Mouse (Mus musculus): ENCODE data around the gene Sertad1. TPM values are rescaled to one million over a fixed set of nuclear protein-coding genes. Genes with fewer than 3 reads are reported as not detected.

Gene Sertad1
- polyA plus RNA-seq (2015; fragmentation: Nextera tagmentation; extraction: Ambion mirVana) = 36.0 and 39.0 TPM in 2 replicates

DNA sequence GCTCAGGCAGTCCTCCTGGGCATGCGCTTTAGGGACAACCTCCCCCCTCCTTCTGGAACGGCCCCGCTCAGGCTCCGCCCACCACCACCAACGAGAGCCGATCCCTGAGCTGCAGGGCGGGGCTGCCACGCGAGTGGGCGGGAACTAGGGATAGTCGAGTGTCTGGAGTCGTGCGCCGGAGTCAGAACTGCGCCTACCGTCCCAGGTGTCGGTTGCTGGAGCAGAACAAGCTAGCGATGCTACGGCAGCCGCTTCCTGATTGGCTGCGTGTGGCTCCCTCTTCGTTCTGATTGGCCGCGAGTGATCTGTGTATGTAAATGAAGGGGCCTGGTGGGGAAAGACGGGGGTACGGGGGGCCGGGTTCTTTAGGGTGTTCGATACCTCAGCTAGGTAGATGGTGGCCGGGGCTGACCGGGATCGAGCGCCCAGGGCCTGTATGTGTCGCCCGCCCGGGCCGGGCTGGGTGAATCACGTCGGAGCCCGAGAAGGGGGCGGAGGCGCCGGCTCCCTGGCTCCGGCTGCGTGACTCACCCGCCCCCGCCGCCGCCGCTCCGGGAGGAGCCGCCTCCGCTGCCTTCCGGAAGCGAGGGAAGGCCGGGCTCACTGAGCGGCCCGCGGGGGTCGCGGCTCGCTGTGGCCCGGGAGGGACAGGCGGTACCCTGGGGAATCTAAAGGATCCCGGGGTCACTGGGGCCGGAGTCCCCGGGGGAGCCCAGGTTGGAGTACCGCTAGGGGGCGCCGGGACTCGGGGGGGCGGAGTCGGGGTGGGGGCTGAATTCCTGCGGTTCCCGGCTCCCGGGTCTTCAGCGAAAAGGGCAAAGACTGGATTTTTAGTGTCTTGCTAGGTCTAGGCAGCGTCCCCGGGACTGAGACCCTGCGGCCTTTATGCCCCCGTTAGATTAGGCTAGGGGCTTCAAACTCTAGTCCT lies at the start of gene Sertad1:
Sertad1 (plus strand) TSS at position 141 of the 928 bp plus-strand sequence.
- no peaks in the 10 kb centered on the region for H3K27me3 ChIP-seq (replicated peaks)
- peak within 1 kb of the TSS; percentile 78 for H3K4me3 ChIP-seq (replicated peaks)
- H3K36me3 ChIP-seq = peaks cover 6% of the 10 kb centered on the region; the same call in 1 of the 2 replicates
- peak within 1 kb of the TSS; percentile 86 for H3K9ac ChIP-seq
- peak; percentile 90 for ATAC-seq
- H3K4me1 ChIP-seq (replicated peaks) = peaks cover 34% of the 10 kb centered on the region
- under 1% methylated on average over 77 of the region's 80 CpGs for WGBS
- peak within 1 kb of the TSS; percentile 99 for H3K27ac ChIP-seq
- H3K4me2 ChIP-seq (replicated peaks) = peak within 1 kb of the TSS; percentile 71
- no peaks in the 10 kb centered on the region for H3K9me3 ChIP-seq

GRCm38 (mm10) chr7:27437544-27437943 lies 49.2 kb upstream of the Sertad1 start:
- no peak overlapping the region for H3K4me3 ChIP-seq (replicated peaks)
- H3K9ac ChIP-seq = no peak overlapping the region
- no peaks in the 10 kb centered on the region for H3K36me3 ChIP-seq
- H3K4me1 ChIP-seq (replicated peaks) = no peaks in the 10 kb centered on the region
- H3K27ac ChIP-seq = no peak overlapping the region
- ATAC-seq = no peak
- H3K27me3 ChIP-seq (replicated peaks) = peaks cover 17% of the 10 kb centered on the region; the same call in 1 of the 2 replicates
- no peak overlapping the region for H3K4me2 ChIP-seq (replicated peaks)
- 57% methylated on average over 5 of the region's 5 CpGs for WGBS
- H3K9me3 ChIP-seq = no peaks in the 10 kb centered on the region

DNA sequence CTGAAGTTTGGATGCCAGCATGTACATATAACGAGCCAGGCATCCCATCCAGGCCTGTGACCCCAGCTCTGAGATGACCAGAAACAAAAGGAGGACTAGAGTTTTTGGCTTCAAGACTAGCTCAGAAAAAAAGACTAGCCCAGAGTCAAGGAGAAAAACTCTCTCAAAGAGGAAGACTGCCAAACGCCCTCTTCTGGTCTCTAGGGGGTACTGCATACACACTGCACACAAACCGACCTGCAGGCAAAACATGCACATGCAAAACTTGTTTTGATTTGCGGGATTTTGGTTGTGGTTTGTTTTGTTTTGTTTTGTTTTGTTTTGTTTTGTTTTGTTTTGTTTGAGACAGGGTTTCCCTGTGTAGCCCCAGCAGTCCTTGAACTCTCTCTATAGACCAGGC lies 46.7 kb upstream of the Sertad1 start:
- no peaks in the 10 kb centered on the region for H3K36me3 ChIP-seq
- WGBS = 78% methylated on average over 4 of the region's 4 CpGs
- H3K27ac ChIP-seq = no peak overlapping the region
- no peaks in the 10 kb centered on the region for H3K9me3 ChIP-seq
- no peaks in the 10 kb centered on the region for H3K4me1 ChIP-seq (replicated peaks)
- no peak overlapping the region for H3K4me2 ChIP-seq (replicated peaks)
- H3K27me3 ChIP-seq (replicated peaks) = no peaks in the 10 kb centered on the region
- no peak for ATAC-seq
- no peak overlapping the region for H3K9ac ChIP-seq
- no peak overlapping the region for H3K4me3 ChIP-seq (replicated peaks)

- Histone ChIP-seq H3K9ac (peak overlapping the region; percentile 51), H3K4me1 (replicated peaks) (peaks cover 23% of the 10 kb centered on the region)
- ATAC-seq = no peak
Observed at GRCm38 (mm10) chr7:27446051-27446450, 40.7 kb upstream of the Sertad1 start.

GRCm38 (mm10) chr7:27446521-27447418 lies 39.9 kb upstream of the Sertad1 start:
- Histone ChIP-seq H3K9me3 (no peaks in the 10 kb centered on the region), H3K4me3 (replicated peaks) (peak overlapping the region; percentile 51), H3K4me1 (replicated peaks) (peaks cover 23% of the 10 kb centered on the region), H3K27me3 (replicated peaks) (peaks cover 14% of the 10 kb centered on the region), H3K9ac (peak overlapping the region; percentile 51), H3K4me2 (replicated peaks) (peak overlapping the region; percentile 99), H3K27ac (no peak overlapping the region), H3K36me3 (no peaks in the 10 kb centered on the region)
- WGBS = 9% methylated on average over 40 of the region's 53 CpGs
- ATAC-seq = peak; percentile 14

More at GRCm38 (mm10) chr7:27446051-27446450, 40.7 kb upstream of the Sertad1 start:
- Histone ChIP-seq H3K9me3 (no peaks in the 10 kb centered on the region), H3K27me3 (replicated peaks) (peaks cover 14% of the 10 kb centered on the region), H3K4me3 (replicated peaks) (peak overlapping the region; percentile 51), H3K27ac (no peak overlapping the region), H3K36me3 (no peaks in the 10 kb centered on the region), H3K4me2 (replicated peaks) (peak overlapping the region; percentile 99)
- 8% methylated on average over 18 of the region's 18 CpGs for WGBS

DNA sequence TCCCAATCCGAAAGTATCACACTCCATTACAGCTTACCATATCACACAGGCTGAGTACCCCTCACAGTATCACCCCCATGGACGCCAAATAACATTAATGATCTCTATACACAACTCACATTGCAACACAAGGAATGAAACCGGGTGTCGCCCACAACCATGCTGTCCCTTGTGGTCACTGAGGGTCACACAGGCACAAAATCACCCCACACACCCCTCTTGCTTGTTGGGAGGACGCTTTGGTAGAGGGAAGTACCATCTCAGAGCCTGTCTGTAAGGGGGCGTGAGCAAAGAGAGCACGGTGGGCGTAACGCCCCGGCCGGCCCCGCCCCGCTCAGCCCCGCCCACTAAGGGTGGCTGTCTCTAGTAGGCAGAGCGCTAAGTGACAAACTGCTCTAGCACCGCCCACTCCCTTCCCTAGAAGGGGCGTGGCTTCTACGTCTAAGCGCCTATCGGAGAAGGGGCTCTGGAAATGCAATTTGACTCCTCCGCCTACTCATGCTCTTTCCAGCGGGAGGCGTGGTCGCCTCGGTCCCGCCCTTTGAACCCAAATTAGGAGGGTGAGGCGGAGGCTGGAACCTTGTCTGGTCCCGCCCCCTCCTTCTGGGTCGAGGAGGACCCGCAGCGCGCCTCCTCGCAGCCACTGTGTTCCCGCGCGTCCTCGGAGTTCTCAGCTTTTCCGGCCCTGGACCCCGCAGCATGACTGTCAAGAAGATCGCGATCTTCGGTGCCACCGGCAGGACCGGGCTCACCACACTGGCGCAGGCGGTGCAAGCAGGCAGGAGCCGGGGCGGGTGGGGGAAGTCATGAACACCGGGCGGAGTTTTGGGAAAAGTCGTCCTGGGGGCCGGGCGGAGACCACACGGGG lies 39.1 kb upstream of the Sertad1 start, which contains the start of the genes Sptbn4 and Blvrb:
Sptbn4 (minus strand) TSS at position 268 of the 868 bp plus-strand sequence.
Blvrb (plus strand) TSS at position 560 of the 868 bp plus-strand sequence.
- ATAC-seq = peak; percentile 94
- Histone ChIP-seq H3K27me3 (replicated peaks) (peaks cover 14% of the 10 kb centered on the region), H3K36me3 (no peaks in the 10 kb centered on the region), H3K4me2 (replicated peaks) (peak within 1 kb of the TSS; percentile 99), H3K4me3 (replicated peaks) (peak within 1 kb of the TSS; percentile 58), H3K27ac (peak within 1 kb of the TSS; percentile 38; the same call in 1 of the 2 replicates), H3K9ac (peak within 1 kb of the TSS; percentile 62), H3K9me3 (no peaks in the 10 kb centered on the region), H3K4me1 (replicated peaks) (peaks cover 23% of the 10 kb centered on the region)
- under 1% methylated on average over 54 of the region's 54 CpGs for WGBS

- no peaks in the 10 kb centered on the region for H3K9me3 ChIP-seq
- H3K4me1 ChIP-seq (replicated peaks) = peaks cover 23% of the 10 kb centered on the region
- WGBS = 58% methylated on average over 15 of the region's 15 CpGs
- peaks cover 14% of the 10 kb centered on the region for H3K27me3 ChIP-seq (replicated peaks)
- H3K27ac ChIP-seq = peak overlapping the region; percentile 38; the same call in 1 of the 2 replicates
- H3K4me2 ChIP-seq (replicated peaks) = peak overlapping the region; percentile 95
- H3K4me3 ChIP-seq (replicated peaks) = peak overlapping the region; percentile 58
- no peaks in the 10 kb centered on the region for H3K36me3 ChIP-seq
- H3K9ac ChIP-seq = peak overlapping the region; percentile 62
- ATAC-seq = peak; percentile 16; the same call in 1 of the 2 replicates
Observed at GRCm38 (mm10) chr7:27448421-27449206, 38.1 kb upstream of the Sertad1 start.

- H3K36me3 ChIP-seq = no peaks in the 10 kb centered on the region
- 51% methylated on average over 10 of the region's 10 CpGs for WGBS
- H3K27ac ChIP-seq = 0 out of 2 replicates have a peak overlapping the region, but pooled peaks have one; percentile 7
- no peak overlapping the region for H3K9ac ChIP-seq
- H3K4me1 ChIP-seq (replicated peaks) = peaks cover 23% of the 10 kb centered on the region
- ATAC-seq = no peak
- H3K27me3 ChIP-seq (replicated peaks) = peaks cover 14% of the 10 kb centered on the region
- no peaks in the 10 kb centered on the region for H3K9me3 ChIP-seq
- peak overlapping the region; percentile 95 for H3K4me2 ChIP-seq (replicated peaks)
- H3K4me3 ChIP-seq (replicated peaks) = no peak overlapping the region
Observed at GRCm38 (mm10) chr7:27449256-27449862, 37.4 kb upstream of the Sertad1 start.

- no peaks in the 10 kb centered on the region for H3K9me3 ChIP-seq
- WGBS = 93% methylated on average over 2 of the region's 2 CpGs
- no peak overlapping the region for H3K4me3 ChIP-seq (replicated peaks)
- no peaks in the 10 kb centered on the region for H3K36me3 ChIP-seq
- H3K27me3 ChIP-seq (replicated peaks) = peaks cover 5% of the 10 kb centered on the region
- no peak overlapping the region for H3K27ac ChIP-seq
- no peak overlapping the region for H3K4me2 ChIP-seq (replicated peaks)
- no peak overlapping the region for H3K9ac ChIP-seq
- peaks cover 18% of the 10 kb centered on the region for H3K4me1 ChIP-seq (replicated peaks)
- ATAC-seq = no peak
Observed at GRCm38 (mm10) chr7:27451359-27451758, 35.4 kb upstream of the Sertad1 start.

DNA sequence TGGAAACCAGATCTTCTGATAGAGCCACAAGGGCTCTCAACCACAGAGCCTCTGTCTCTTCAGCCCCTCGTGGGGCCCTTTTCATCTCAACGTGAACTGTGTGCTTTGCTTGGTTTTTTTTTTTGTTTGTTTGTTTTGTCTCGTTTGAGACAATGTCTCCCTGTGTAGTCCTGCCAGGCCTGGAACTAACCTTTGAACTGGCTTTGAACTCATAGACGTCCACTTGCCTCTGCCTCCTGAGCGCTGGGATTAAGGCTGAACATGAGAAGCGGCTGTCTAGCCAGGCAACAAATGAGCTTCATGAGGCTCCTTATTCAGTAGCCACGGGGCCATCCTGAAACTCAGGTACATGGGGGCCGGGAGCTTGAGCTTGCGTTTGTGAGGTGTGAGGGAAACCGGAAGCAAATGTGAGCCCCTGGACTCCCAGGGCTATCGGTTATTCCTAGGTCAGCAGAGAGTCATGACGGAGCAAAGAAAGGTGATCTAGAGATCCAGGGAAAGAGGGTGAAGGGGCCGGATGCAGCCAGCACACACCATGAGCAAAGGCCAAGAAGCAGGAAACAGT lies 34.4 kb upstream of the Sertad1 start:
- Histone ChIP-seq H3K36me3 (no peaks in the 10 kb centered on the region), H3K27ac (no peak overlapping the region), H3K9me3 (no peaks in the 10 kb centered on the region), H3K4me2 (replicated peaks) (no peak overlapping the region), H3K4me3 (replicated peaks) (no peak overlapping the region), H3K27me3 (replicated peaks) (no peaks in the 10 kb centered on the region), H3K4me1 (replicated peaks) (peaks cover 13% of the 10 kb centered on the region; the same call in 1 of the 2 replicates), H3K9ac (no peak overlapping the region)
- 60% methylated on average over 13 of the region's 13 CpGs for WGBS
- no peak for ATAC-seq
